Mouse (Mus musculus) heart, adult 2 months (tissue): ENCODE data around the gene Fam174a.

Experiments used
- CTCF ChIP-seq: fragments of 200-600 bp; IDR thresholded peaks from 2 replicates; pipeline ENCODE4 v1.8.1; 2022; ENCODE audit warnings: antibody characterized with exemption, mild to moderate bottlenecking, moderate library complexity
- EP300 ChIP-seq: fragments of 200-500 bp; IDR thresholded peaks from 2 replicates; pipeline ENCODE4 v1.6.1; 2011; ENCODE audit warnings: low read depth, low read length, control low read depth; ENCODE audit not compliant: insufficient read depth

- no peak for TF ChIP-seq CTCF
- no peak for TF ChIP-seq EP300
Observed at GRCm38 (mm10) chr1:95343585-95344485, 30.4 kb downstream of the Fam174a start.
